Mouse (Mus musculus) large intestine, adult 2 months (tissue): Measurements from ENCODE around the gene Ifnar1. TPM values are rescaled to one million over a fixed set of nuclear protein-coding genes. Genes with fewer than 3 reads are reported as not detected.

Experiments used
- DNase-seq: peaks from one replicate; pipeline ENCODE4 v3.0.0-alpha.2; 2012; ENCODE audit warnings: low read depth, low spot score
- WGBS: fragments of 180-500 bp; shearing (Covaris S2); methylation state at CpG from one replicate; pipeline ENCODE4 v1.1.7; 2018; 5-methylcytosine and 5-hydroxymethylcytosine counted together
- polyA plus RNA-seq: library from polyadenylated mRNA; depleted of rRNA; stranded (reverse); fragments of >200 nt; gene quantifications from 2 replicates; pipeline ENCODE4 v1.2.3, GENCODE M21; 2012

Ifnar1 gene
- polyA plus RNA-seq, 1 experiment, result 16.9 TPM

GRCm38 (mm10) chr16:91534477-91534876 is 49.4 kb downstream of the Ifnar1 start:
- no peak for DNase-seq
- WGBS, result 59% methylated on average over 13 of the region's 13 CpGs

GRCm38 (mm10) chr16:91534888-91535287 is 49.9 kb downstream of the Ifnar1 start:
- DNase-seq, result no peak
- 35% methylated on average over 6 of the region's 6 CpGs for WGBS

- 39% methylated on average over 6 of the region's 6 CpGs for WGBS
- no peak for DNase-seq
These were observed 51.3 kb downstream of the Ifnar1 start for GRCm38 (mm10) chr16:91536372-91536771.

GRCm38 (mm10) chr16:91537065-91537464 is 52.0 kb downstream of the Ifnar1 start:
- DNase-seq, result no peak
- 86% methylated on average over 3 of the region's 3 CpGs for WGBS

- 72% methylated on average over 6 of the region's 6 CpGs for WGBS
- no peak for DNase-seq
These were observed 53.0 kb downstream of the Ifnar1 start for GRCm38 (mm10) chr16:91538051-91538450.

- WGBS, result 68% methylated on average over 9 of the region's 9 CpGs
These were observed 53.5 kb downstream of the Ifnar1 start for GRCm38 (mm10) chr16:91538513-91538912.

GRCm38 (mm10) chr16:91541573-91542081 is 56.6 kb downstream of the Ifnar1 start:
- no peak for DNase-seq
- WGBS, result 32% methylated on average over 10 of the region's 10 CpGs

More at GRCm38 (mm10) chr16:91538513-91538912, 53.5 kb downstream of the Ifnar1 start:
- no peak for DNase-seq

- no peak for DNase-seq
- WGBS, result 98% methylated on average over 1 of the region's 1 CpGs
These were observed 58.6 kb downstream of the Ifnar1 start for GRCm38 (mm10) chr16:91543619-91544018.

- 52% methylated on average over 10 of the region's 10 CpGs for WGBS
- DNase-seq, result no peak
These were observed 60.7 kb downstream of the Ifnar1 start for GRCm38 (mm10) chr16:91545597-91546281.

GRCm38 (mm10) chr16:91546391-91546835 is 61.4 kb downstream of the Ifnar1 start:
- WGBS, result 11% methylated on average over 14 of the region's 14 CpGs
- no peak for DNase-seq

- under 1% methylated on average over 67 of the region's 74 CpGs for WGBS
- no peak for DNase-seq
These were observed 62.1 kb downstream of the Ifnar1 start, which contains the start of gene Ifngr2 for GRCm38 (mm10) chr16:91546836-91547741. Ifngr2 (plus strand) TSS chr16:91547072.

- no peak for DNase-seq
- 8% methylated on average over 5 of the region's 5 CpGs for WGBS
These were observed 62.9 kb downstream of the Ifnar1 start for GRCm38 (mm10) chr16:91547974-91548373.

GRCm38 (mm10) chr16:91548586-91548985 is 63.5 kb downstream of the Ifnar1 start:
- 14% methylated on average over 5 of the region's 5 CpGs for WGBS
- no peak for DNase-seq

GRCm38 (mm10) chr16:91548996-91549395 is 64.0 kb downstream of the Ifnar1 start:
- no peak for DNase-seq
- WGBS, result 24% methylated on average over 2 of the region's 2 CpGs

GRCm38 (mm10) chr16:91549616-91550015 is 64.6 kb downstream of the Ifnar1 start:
- 34% methylated on average over 5 of the region's 5 CpGs for WGBS
- DNase-seq, result no peak

GRCm38 (mm10) chr16:91551081-91551524 is 66.1 kb downstream of the Ifnar1 start:
- 23% methylated on average over 10 of the region's 10 CpGs for WGBS
- DNase-seq, result no peak

GRCm38 (mm10) chr16:91552072-91552471 is 67.0 kb downstream of the Ifnar1 start:
- 28% methylated on average over 9 of the region's 9 CpGs for WGBS
- no peak for DNase-seq

- no peak for DNase-seq
- 60% methylated on average over 12 of the region's 12 CpGs for WGBS
These were observed 68.6 kb downstream of the Ifnar1 start for GRCm38 (mm10) chr16:91553625-91554024.

- WGBS, result 64% methylated on average over 8 of the region's 8 CpGs
- no peak for DNase-seq
These were observed 70.1 kb downstream of the Ifnar1 start for GRCm38 (mm10) chr16:91555017-91555605.

- 88% methylated on average over 15 of the region's 15 CpGs for WGBS
- no peak for DNase-seq
These were observed 71.6 kb downstream of the Ifnar1 start for GRCm38 (mm10) chr16:91556659-91557058.
